Mouse (Mus musculus): ENCODE results near the gene Cacna2d4. TPM values are rescaled to one million over a fixed set of nuclear protein-coding genes. Genes with fewer than 3 reads are reported as not detected.

Cacna2d4 gene
- total and polyA plus RNA-seq, 3 experiments, result 0.33 TPM; not detected in 2

DNA sequence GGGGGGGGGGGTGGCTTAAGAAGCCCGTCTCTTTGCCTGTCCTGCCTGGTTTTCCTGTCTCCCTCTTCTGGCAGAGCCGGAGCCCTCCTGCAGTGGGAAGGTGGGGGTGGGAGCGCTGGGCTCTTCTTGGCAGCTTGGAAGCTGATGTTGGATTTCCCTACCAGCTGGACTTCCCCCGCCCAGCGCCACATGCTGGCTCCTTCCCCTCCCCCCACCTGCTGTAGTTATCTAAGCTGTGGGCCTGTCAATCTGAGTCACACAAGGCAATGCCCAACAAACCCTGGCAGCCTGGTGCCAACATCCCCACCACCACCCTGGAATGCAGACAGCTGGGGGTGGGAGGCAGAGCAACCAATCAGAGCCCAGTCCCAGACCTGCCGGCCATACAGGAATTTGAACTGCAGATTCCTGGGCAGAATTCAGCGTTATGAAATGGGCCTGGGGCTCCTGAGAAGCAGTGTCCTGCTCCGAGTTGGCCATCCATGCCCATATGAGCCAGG is 92.9 kb downstream of the Cacna2d4 start:
- no peak for TF ChIP-seq TAL1 (conservative IDR thresholded peaks at IDR 0.05; ENCODE audit: low read depth, low read length)
- no peak for TF ChIP-seq CTCF (IDR thresholded peaks at IDR 0.05; ENCODE audit: low read depth, low read length)
- TF ChIP-seq GATA1 (IDR thresholded peaks at IDR 0.05; ENCODE audit: borderline replicate concordance, low read length), result no peak
- TF ChIP-seq POLR2AphosphoS5 (IDR thresholded peaks at IDR 0.05; ENCODE audit: insufficient replicate concordance, low read depth, low read length), result no peak
- TF ChIP-seq GATA2 (IDR thresholded peaks at IDR 0.05; ENCODE audit: borderline replicate concordance, low read depth, low read length), result no peak
- H3K27me3 ChIP-seq (ENCODE audit: insufficient read depth, low read length), result peaks cover 49% of the 10 kb centered on the region
- H3K4me1 ChIP-seq (ENCODE audit: insufficient read depth, low read depth, low read length), result no peaks in the 10 kb centered on the region
- no peaks in the 10 kb centered on the region for H3K9me3 ChIP-seq (replicated peaks)
- H3K4me3 ChIP-seq (ENCODE audit: low read depth, low read length), result no peak overlapping the region
- no peaks in the 10 kb centered on the region for H3K36me3 ChIP-seq (replicated peaks)
- ATAC-seq (ENCODE audit: extremely low read depth, insufficient number of reproducible peaks, low FRiP score, poor library complexity, severe bottlenecking), result no peak
- DNase-seq (ENCODE audit: low spot score), result no peak

- ATAC-seq (ENCODE audit: extremely low read depth, insufficient number of reproducible peaks, low FRiP score, poor library complexity, severe bottlenecking), result no peak
- H3K27me3 ChIP-seq (ENCODE audit: insufficient read depth, low read length), result peaks cover 46% of the 10 kb centered on the region
- no peak overlapping the region for H3K4me3 ChIP-seq (ENCODE audit: low read depth, low read length)
- H3K4me1 ChIP-seq (ENCODE audit: insufficient read depth, low read depth, low read length), result no peaks in the 10 kb centered on the region
- H3K9me3 ChIP-seq (replicated peaks), result no peaks in the 10 kb centered on the region
- H3K36me3 ChIP-seq (replicated peaks), result no peaks in the 10 kb centered on the region
- DNase-seq (ENCODE audit: low spot score), result no peak
- no peak for TF ChIP-seq GATA2 (IDR thresholded peaks at IDR 0.05; ENCODE audit: borderline replicate concordance, low read depth, low read length)
- TF ChIP-seq POLR2AphosphoS5 (IDR thresholded peaks at IDR 0.05; ENCODE audit: insufficient replicate concordance, low read depth, low read length), result no peak
- no peak for TF ChIP-seq CTCF (IDR thresholded peaks at IDR 0.05; ENCODE audit: low read depth, low read length)
- no peak for TF ChIP-seq GATA1 (IDR thresholded peaks at IDR 0.05; ENCODE audit: borderline replicate concordance, low read length)
- TF ChIP-seq TAL1 (conservative IDR thresholded peaks at IDR 0.05; ENCODE audit: low read depth, low read length), result no peak
Observed at GRCm38 (mm10) chr6:119329936-119330335, 93.6 kb downstream of the Cacna2d4 start.

DNA sequence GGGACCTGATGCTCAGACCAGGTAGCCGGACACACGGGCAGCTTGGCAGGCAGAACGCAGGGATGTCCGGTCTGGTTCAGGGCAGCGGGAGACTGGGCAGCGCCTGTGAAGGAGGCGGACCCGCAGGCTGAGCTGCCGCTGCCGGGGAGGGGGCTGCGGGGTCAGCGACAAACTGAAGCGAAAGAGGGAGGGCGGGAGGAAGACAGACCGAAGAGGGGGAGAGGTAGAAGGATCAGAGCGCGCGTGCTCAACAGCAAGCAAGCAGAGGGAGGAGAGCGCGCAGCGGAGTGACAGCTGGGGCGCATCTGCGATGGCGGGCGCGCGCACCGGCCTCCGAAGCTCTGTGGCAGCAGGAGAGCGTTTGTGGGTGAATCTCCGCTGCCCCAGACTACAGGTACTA is 94.2 kb downstream of the Cacna2d4 start, which contains the start of gene Lrtm2:
Lrtm2 (minus strand) TSS at position 261 of the 400 bp plus-strand sequence.
- TF ChIP-seq TAL1 (conservative IDR thresholded peaks at IDR 0.05; ENCODE audit: low read depth, low read length) (no peak), CTCF (IDR thresholded peaks at IDR 0.05; ENCODE audit: low read depth, low read length) (no peak), POLR2AphosphoS5 (IDR thresholded peaks at IDR 0.05; ENCODE audit: insufficient replicate concordance, low read depth, low read length) (no peak), GATA2 (IDR thresholded peaks at IDR 0.05; ENCODE audit: borderline replicate concordance, low read depth, low read length) (no peak), GATA1 (IDR thresholded peaks at IDR 0.05; ENCODE audit: borderline replicate concordance, low read length) (no peak)
- H3K4me3 ChIP-seq (ENCODE audit: low read depth, low read length), result no peak within 1 kb of the TSS
- no peaks in the 10 kb centered on the region for H3K4me1 ChIP-seq (ENCODE audit: insufficient read depth, low read depth, low read length)
- peaks cover 43% of the 10 kb centered on the region for H3K27me3 ChIP-seq (ENCODE audit: insufficient read depth, low read length)
- H3K9me3 ChIP-seq (replicated peaks), result no peaks in the 10 kb centered on the region
- no peak for ATAC-seq (ENCODE audit: extremely low read depth, insufficient number of reproducible peaks, low FRiP score, poor library complexity, severe bottlenecking)
- DNase-seq (ENCODE audit: low spot score), result no peak
- H3K36me3 ChIP-seq (replicated peaks), result no peaks in the 10 kb centered on the region

DNA sequence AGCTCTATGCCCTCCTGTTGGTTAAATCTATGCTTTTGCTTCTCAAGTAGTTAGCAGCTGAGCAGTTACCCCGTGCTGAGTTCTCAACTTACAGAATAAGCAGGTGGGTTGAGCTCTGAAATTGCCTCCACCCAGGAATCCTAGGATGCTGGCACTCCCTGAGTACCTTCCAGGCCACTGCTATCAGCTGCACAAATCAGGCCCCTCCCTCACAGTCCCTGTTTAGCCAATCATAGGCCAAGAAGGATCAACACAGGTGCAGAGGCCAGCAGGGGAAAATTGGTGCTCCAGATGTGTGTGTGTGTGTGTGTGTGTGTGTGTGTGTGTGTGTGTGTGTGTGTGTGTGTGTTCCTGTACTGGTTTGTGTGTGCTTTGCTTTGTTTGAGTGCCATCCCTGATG is 95.8 kb downstream of the Cacna2d4 start:
- Histone ChIP-seq H3K4me1 (ENCODE audit: insufficient read depth, low read depth, low read length) (no peaks in the 10 kb centered on the region), H3K36me3 (replicated peaks) (no peaks in the 10 kb centered on the region), H3K9me3 (replicated peaks) (no peaks in the 10 kb centered on the region), H3K4me3 (ENCODE audit: low read depth, low read length) (no peak overlapping the region), H3K27me3 (ENCODE audit: insufficient read depth, low read length) (peaks cover 47% of the 10 kb centered on the region)
- DNase-seq (ENCODE audit: low spot score) (no peak), ATAC-seq (ENCODE audit: extremely low read depth, insufficient number of reproducible peaks, low FRiP score, poor library complexity, severe bottlenecking) (no peak)
- TF ChIP-seq GATA1 (IDR thresholded peaks at IDR 0.05; ENCODE audit: borderline replicate concordance, low read length), result no peak
- TF ChIP-seq CTCF (IDR thresholded peaks at IDR 0.05; ENCODE audit: low read depth, low read length), result no peak
- no peak for TF ChIP-seq POLR2AphosphoS5 (IDR thresholded peaks at IDR 0.05; ENCODE audit: insufficient replicate concordance, low read depth, low read length)
- no peak for TF ChIP-seq TAL1 (conservative IDR thresholded peaks at IDR 0.05; ENCODE audit: low read depth, low read length)
- TF ChIP-seq GATA2 (IDR thresholded peaks at IDR 0.05; ENCODE audit: borderline replicate concordance, low read depth, low read length), result no peak

GRCm38 (mm10) chr6:119333202-119333601 is 96.9 kb downstream of the Cacna2d4 start:
- no peak overlapping the region for H3K4me3 ChIP-seq (ENCODE audit: low read depth, low read length)
- no peaks in the 10 kb centered on the region for H3K9me3 ChIP-seq (replicated peaks)
- DNase-seq (ENCODE audit: low spot score) (no peak), ATAC-seq (ENCODE audit: extremely low read depth, insufficient number of reproducible peaks, low FRiP score, poor library complexity, severe bottlenecking) (no peak)
- TF ChIP-seq POLR2AphosphoS5 (IDR thresholded peaks at IDR 0.05; ENCODE audit: insufficient replicate concordance, low read depth, low read length) (no peak), TAL1 (conservative IDR thresholded peaks at IDR 0.05; ENCODE audit: low read depth, low read length) (no peak), GATA2 (IDR thresholded peaks at IDR 0.05; ENCODE audit: borderline replicate concordance, low read depth, low read length) (no peak), GATA1 (IDR thresholded peaks at IDR 0.05; ENCODE audit: borderline replicate concordance, low read length) (no peak), CTCF (IDR thresholded peaks at IDR 0.05; ENCODE audit: low read depth, low read length) (no peak)
- no peaks in the 10 kb centered on the region for H3K36me3 ChIP-seq (replicated peaks)
- H3K27me3 ChIP-seq (ENCODE audit: insufficient read depth, low read length), result peaks cover 45% of the 10 kb centered on the region
- H3K4me1 ChIP-seq (ENCODE audit: insufficient read depth, low read depth, low read length), result no peaks in the 10 kb centered on the region

DNA sequence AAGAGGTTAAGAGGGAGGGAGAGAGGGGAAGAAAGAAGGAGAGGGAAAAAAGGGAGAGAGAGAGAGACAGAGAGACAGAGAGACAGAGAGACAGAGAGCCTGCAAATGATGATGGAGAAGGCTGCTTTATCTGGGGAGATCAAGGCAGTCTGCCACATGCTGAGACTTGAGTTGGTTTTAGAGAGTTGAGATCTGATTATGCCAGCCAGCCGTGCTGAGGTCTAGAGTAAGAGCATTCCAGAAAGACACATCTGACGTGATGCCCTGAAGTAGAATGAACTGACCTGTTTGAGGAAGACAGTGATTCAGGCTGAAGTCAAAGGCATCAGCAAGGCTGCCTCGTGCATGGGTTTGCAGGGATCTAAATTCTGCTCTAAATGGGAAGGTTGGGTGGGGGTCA is 97.5 kb downstream of the Cacna2d4 start:
- TF ChIP-seq CTCF (IDR thresholded peaks at IDR 0.05; ENCODE audit: low read depth, low read length), result no peak
- no peak for TF ChIP-seq GATA2 (IDR thresholded peaks at IDR 0.05; ENCODE audit: borderline replicate concordance, low read depth, low read length)
- TF ChIP-seq TAL1 (conservative IDR thresholded peaks at IDR 0.05; ENCODE audit: low read depth, low read length), result no peak
- no peak for TF ChIP-seq POLR2AphosphoS5 (IDR thresholded peaks at IDR 0.05; ENCODE audit: insufficient replicate concordance, low read depth, low read length)
- H3K36me3 ChIP-seq (replicated peaks), result no peaks in the 10 kb centered on the region
- ATAC-seq (ENCODE audit: extremely low read depth, insufficient number of reproducible peaks, low FRiP score, poor library complexity, severe bottlenecking), result no peak
- H3K4me3 ChIP-seq (ENCODE audit: low read depth, low read length), result no peak overlapping the region
- DNase-seq (ENCODE audit: low spot score), result no peak
- no peaks in the 10 kb centered on the region for H3K4me1 ChIP-seq (ENCODE audit: insufficient read depth, low read depth, low read length)
- H3K27me3 ChIP-seq (ENCODE audit: insufficient read depth, low read length), result peaks cover 44% of the 10 kb centered on the region
- H3K9me3 ChIP-seq (replicated peaks), result no peaks in the 10 kb centered on the region

Data from G1E (cell line).